Mouse (Mus musculus) C2C12 (cell line): ENCODE results near the gene Ccl28.

Experiments used
- CEBPB ChIP-seq: IDR thresholded peaks from one replicate; pipeline ENCODE4 v1.6.1; 2011; ENCODE audit warnings: low read depth, mild to moderate bottlenecking, control low read depth, moderate library complexity
- CTCF ChIP-seq: IDR thresholded peaks from one replicate; pipeline ENCODE4 v1.5.1; 2011; ENCODE audit not compliant: control insufficient read depth, insufficient read depth, insufficient read length
- FOSL1 ChIP-seq: IDR thresholded peaks from one replicate; pipeline ENCODE4 v1.8.0; 2011; ENCODE audit warnings: mild to moderate bottlenecking, low read length; ENCODE audit not compliant: poor library complexity, insufficient read depth, severe bottlenecking
- MYOG ChIP-seq: IDR thresholded peaks from one replicate; pipeline ENCODE4 v1.6.1; 2011; ENCODE audit not compliant: control insufficient read depth, insufficient read length; ENCODE audit errors: extremely low read depth
- USF1 ChIP-seq: IDR thresholded peaks from one replicate; pipeline ENCODE4 v1.6.1; 2011; ENCODE audit warnings: low read depth, mild to moderate bottlenecking, control low read depth, moderate library complexity

DNA sequence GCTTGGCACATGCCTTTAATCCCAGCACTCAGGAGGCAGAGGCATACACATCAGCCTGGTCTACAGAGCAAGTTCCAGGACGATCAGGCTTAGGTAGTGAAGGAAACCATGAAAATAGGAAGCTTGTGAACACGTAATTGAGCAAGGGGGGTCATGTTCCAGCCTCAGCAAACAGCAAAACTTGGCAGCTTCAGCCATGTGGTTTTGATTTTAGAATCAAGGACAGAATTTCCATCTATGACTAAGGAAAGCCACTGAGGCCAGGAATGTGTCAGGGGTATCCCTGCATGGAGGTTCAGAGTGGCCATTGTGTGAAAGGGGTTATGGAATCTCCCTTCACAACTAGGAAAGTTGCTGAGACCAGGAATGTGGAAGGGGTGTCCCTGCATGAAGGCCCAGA lies 11.9 kb downstream of the Ccl28 start:
- no peak for TF ChIP-seq CTCF
- no peak for TF ChIP-seq MYOG
- TF ChIP-seq USF1: no peak
- no peak for TF ChIP-seq FOSL1
- TF ChIP-seq CEBPB: no peak
